Mouse (Mus musculus): ENCODE measurements around the gene Cfap97.

The Cfap97 gene

GRCm38 (mm10) chr8:46152064-46153031 is 777 bp downstream of the Cfap97 start, which contains the start of gene Snx25:
Snx25 (minus strand) TSS chr8:46152159.
- in situ Hi-C loops (cut with MboI, MseI), result loop anchor here (10.0 kb wide), 1 partner anchor 792 kb away; no protein-coding TSS in a partner anchor

- in situ Hi-C loops (cut with MboI, MseI), result loop anchor here (10.0 kb wide), 1 partner anchor 792 kb away; no protein-coding TSS in a partner anchor
Measured at GRCm38 (mm10) chr8:46153042-46153441, 1.5 kb downstream of the Cfap97 start.

- in situ Hi-C loops (cut with MboI, MseI), result no loop called here
Measured at GRCm38 (mm10) chr8:46162953-46163869, 11.6 kb downstream of the Cfap97 start.

- in situ Hi-C loops (cut with MboI, MseI), result no loop called here
Measured at GRCm38 (mm10) chr8:46163870-46164190, 12.3 kb downstream of the Cfap97 start.

- in situ Hi-C loops (cut with MboI, MseI), result no loop called here
Measured at GRCm38 (mm10) chr8:46173651-46174050, 22.1 kb downstream of the Cfap97 start.

- in situ Hi-C loops (cut with MboI, MseI), result no loop called here
Measured at GRCm38 (mm10) chr8:46180136-46180535, 28.6 kb downstream of the Cfap97 start.

- in situ Hi-C loops (cut with MboI, MseI), result no loop called here
Measured at GRCm38 (mm10) chr8:46185361-46185760, 33.8 kb downstream of the Cfap97 start.

- in situ Hi-C loops (cut with MboI, MseI), result no loop called here
Measured at GRCm38 (mm10) chr8:46193100-46193499, 41.5 kb downstream of the Cfap97 start.

GRCm38 (mm10) chr8:46196877-46197276 is 45.3 kb downstream of the Cfap97 start:
- in situ Hi-C loops (cut with MboI, MseI), result no loop called here

GRCm38 (mm10) chr8:46197673-46198072 is 46.1 kb downstream of the Cfap97 start:
- in situ Hi-C loops (cut with MboI, MseI), result no loop called here

- in situ Hi-C loops (cut with MboI, MseI), result no loop called here
Measured at GRCm38 (mm10) chr8:46202350-46202749, 50.8 kb downstream of the Cfap97 start.

GRCm38 (mm10) chr8:46204301-46204700 is 52.7 kb downstream of the Cfap97 start:
- in situ Hi-C loops (cut with MboI, MseI), result no loop called here

- in situ Hi-C loops (cut with MboI, MseI), result no loop called here
Measured at GRCm38 (mm10) chr8:46204974-46205640, 53.5 kb downstream of the Cfap97 start.

GRCm38 (mm10) chr8:46206107-46206506 is 54.5 kb downstream of the Cfap97 start:
- in situ Hi-C loops (cut with MboI, MseI), result no loop called here

GRCm38 (mm10) chr8:46208354-46208753 is 56.8 kb downstream of the Cfap97 start:
- in situ Hi-C loops (cut with MboI, MseI), result no loop called here

GRCm38 (mm10) chr8:46209057-46209456 is 57.5 kb downstream of the Cfap97 start:
- in situ Hi-C loops (cut with MboI, MseI), result no loop called here

- in situ Hi-C loops (cut with MboI, MseI), result no loop called here
Measured at GRCm38 (mm10) chr8:46210404-46211315, 59.1 kb downstream of the Cfap97 start, which contains the start of gene Slc25a4. Slc25a4 (minus strand) TSS chr8:46211284.

- in situ Hi-C loops (cut with MboI, MseI), result no loop called here
Measured at GRCm38 (mm10) chr8:46211611-46212071, 60.1 kb downstream of the Cfap97 start.

GRCm38 (mm10) chr8:46212194-46212593 is 60.6 kb downstream of the Cfap97 start:
- in situ Hi-C loops (cut with MboI, MseI), result no loop called here

GRCm38 (mm10) chr8:46213971-46214480 is 62.5 kb downstream of the Cfap97 start:
- in situ Hi-C loops (cut with MboI, MseI), result no loop called here

Measured in T-helper 2 cell (primary cell).